Mouse (Mus musculus) E14TG2a.4 (cell line): ENCODE results near the gene Fam155a.

Experiments
- CTCF ChIP-seq: conservative IDR thresholded peaks from 2 replicates; pipeline ENCODE4 v1.5.1; 2014; ENCODE audit warnings: low read length
- NANOG ChIP-seq: IDR thresholded peaks from 2 replicates; pipeline ENCODE4 v1.6.1; 2014; ENCODE audit warnings: borderline replicate concordance, low read length, mixed read lengths
- POU5F1 ChIP-seq: IDR thresholded peaks from 2 replicates; pipeline ENCODE4 v1.6.1; 2014; ENCODE audit warnings: low read length, borderline replicate concordance

DNA sequence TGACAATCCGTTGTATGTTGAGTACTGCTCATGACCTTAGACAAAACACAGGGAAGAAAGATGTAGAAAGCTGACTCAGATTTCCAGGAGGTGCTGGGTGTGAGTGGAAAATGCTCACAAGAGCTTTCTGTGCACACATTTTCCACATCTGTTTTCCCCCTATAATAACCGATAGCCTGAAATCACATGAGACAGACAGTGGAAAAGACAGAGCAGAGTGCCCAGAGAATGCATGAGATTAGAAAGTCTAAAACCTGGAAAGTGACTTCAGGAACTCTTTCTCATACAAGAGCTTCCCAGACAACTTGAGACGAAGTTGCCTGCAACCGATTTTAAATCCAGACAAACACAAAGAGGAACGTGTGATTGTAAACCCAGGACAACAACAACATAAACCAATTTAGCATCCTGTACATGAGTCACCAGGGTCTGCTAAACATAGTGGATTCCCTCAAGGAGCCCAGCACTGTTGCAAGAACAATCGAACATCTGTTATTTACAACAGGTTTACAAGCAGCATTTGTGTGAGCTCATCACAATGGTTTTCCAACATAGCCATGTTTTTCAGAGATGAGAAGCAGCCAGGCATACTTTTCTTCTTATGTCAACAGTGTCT is 163.8 kb downstream of the Fam155a start:
- no peak for TF ChIP-seq CTCF
- TF ChIP-seq NANOG: no peak
- no peak for TF ChIP-seq POU5F1
